In the genomic region with DNA sequence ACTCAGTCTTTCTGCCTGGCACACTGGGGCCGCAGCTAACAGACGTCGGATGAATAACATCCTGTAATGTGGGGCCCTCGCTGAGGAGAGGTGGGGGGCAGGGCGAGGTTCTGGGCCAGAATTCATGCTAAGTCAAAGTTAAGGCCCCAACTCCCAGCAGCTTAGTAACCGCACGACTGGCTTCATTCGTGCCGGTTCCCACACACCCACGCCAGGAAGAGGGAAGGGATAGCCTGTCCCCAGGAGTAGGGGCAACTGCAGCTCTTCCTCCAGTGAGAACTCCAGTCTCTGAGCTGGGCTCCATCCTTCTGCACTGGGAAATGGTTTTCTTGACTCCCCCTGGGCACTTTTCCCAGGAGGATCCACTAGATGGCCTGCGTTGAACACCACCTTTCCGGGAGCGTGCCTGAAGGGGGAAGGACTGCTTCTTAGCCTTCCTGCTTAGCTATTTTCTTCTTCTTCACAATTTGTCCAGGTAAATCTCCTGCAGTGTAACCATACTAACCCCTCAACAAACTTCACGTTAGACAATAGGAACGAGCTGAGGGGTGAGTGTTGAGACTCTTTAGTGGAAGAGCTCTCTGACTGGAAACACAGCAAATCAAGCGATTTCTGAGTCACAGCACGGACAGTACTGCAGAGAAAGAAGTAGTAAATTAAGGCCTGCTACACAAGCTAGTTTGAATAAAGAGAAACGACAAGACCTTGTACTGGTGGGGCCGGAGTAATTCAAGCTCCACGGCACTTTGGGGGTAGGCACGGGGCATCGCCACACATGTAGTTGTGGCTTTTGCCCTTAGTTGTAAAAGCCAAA, we compare ENCODE assay signal across 8 mouse cellular contexts. TPM values are rescaled to one million over a fixed set of nuclear protein-coding genes. Genes with fewer than 3 reads are reported as not detected.
DNase-seq lines count a peak whose midpoint lies in the region; ATAC-seq and TF ChIP-seq lines count a peak whose summit lies in the region.

No protein-coding gene starts in this region.

- WGBS in forebrain, embryonic 13.5 days = 6% methylated on average over 22 of the region's 22 CpGs
- 3% methylated on average over 22 of the region's 22 CpGs for WGBS in liver, embryonic 16.5 days (ENCODE audit: insufficient replicate concordance)
- 3% methylated on average over 22 of the region's 22 CpGs for WGBS in neural tube, embryonic 12.5 days
- WGBS in thymus, adult 2 months = 10% methylated on average over 22 of the region's 22 CpGs

- intact Hi-C loops in heart, postnatal 36 days (cut with DNase I) = loop anchor here (1.0 to 10.0 kb wide), 8 partner anchors 25 to 219 kb away; a partner anchor contains a TSS

- peak overlapping the region; percentile 51 for H3K4me2 ChIP-seq in forebrain, embryonic 13.5 days
- H3K4me2 ChIP-seq in liver, embryonic 16.5 days (ENCODE audit: low read depth, low read length) = peak overlapping the region; percentile 63
- H3K4me2 ChIP-seq in neural tube, embryonic 12.5 days (replicated peaks) = peak overlapping the region; percentile 37

- H3K9me3 ChIP-seq in forebrain, embryonic 13.5 days (replicated peaks) = no peaks in the 10 kb centered on the region
- no peaks in the 10 kb centered on the region for H3K9me3 ChIP-seq in liver, embryonic 16.5 days (replicated peaks; ENCODE audit: control insufficient read depth, low read length)
- no peaks in the 10 kb centered on the region for H3K9me3 ChIP-seq in neural tube, embryonic 12.5 days

- peaks cover 17% of the 10 kb centered on the region for H3K4me1 ChIP-seq in forebrain, embryonic 13.5 days
- H3K4me1 ChIP-seq in liver, embryonic 16.5 days (ENCODE audit: control insufficient read depth, low read depth, low read length) = no peaks in the 10 kb centered on the region; the same call in none of the 2 replicates
- H3K4me1 ChIP-seq in neural tube, embryonic 12.5 days = peaks cover 15% of the 10 kb centered on the region
- H3K4me1 ChIP-seq in thymus, adult 2 months (replicated peaks; ENCODE audit: control insufficient read depth, insufficient read depth, low read length) = peaks cover 19% of the 10 kb centered on the region

- TF ChIP-seq POLR2A in thymus, adult 2 months (IDR thresholded peaks at IDR 0.05; ENCODE audit: control insufficient read depth, extremely low read depth, insufficient read depth, low read length, poor library complexity) = no peak

- peak overlapping the region; percentile 9; the same call in 1 of the 2 replicates for H3K4me3 ChIP-seq in forebrain, embryonic 13.5 days
- peak overlapping the region; percentile 36 for H3K4me3 ChIP-seq in liver, embryonic 16.5 days (ENCODE audit: low read depth, low read length)
- no peak overlapping the region for H3K4me3 ChIP-seq in neural tube, embryonic 12.5 days
- no peak overlapping the region for H3K4me3 ChIP-seq in thymus, adult 2 months (ENCODE audit: control insufficient read depth, insufficient read depth, low read length)

- TF ChIP-seq CTCF in thymus, adult 2 months (IDR thresholded peaks at IDR 0.05; ENCODE audit: borderline replicate concordance, control insufficient read depth, extremely low read depth, insufficient read depth, low read length, poor library complexity) = 0 out of 2 replicates have a peak, but pooled peaks have one; percentile 13

- H3K27ac ChIP-seq in forebrain, embryonic 13.5 days = peak overlapping the region; percentile 37
- H3K27ac ChIP-seq in liver, embryonic 16.5 days (ENCODE audit: low read length) = peak overlapping the region; percentile 57
- H3K27ac ChIP-seq in neural tube, embryonic 12.5 days = no peak overlapping the region
- H3K27ac ChIP-seq in thymus, adult 2 months (ENCODE audit: control insufficient read depth, insufficient read depth, low read length) = no peak overlapping the region

- peak; percentile 71 for DNase-seq in CD4-positive, CD25-positive, alpha-beta regulatory T cell, adult 2 months (ENCODE audit: low read depth, low spot score)
- peak; percentile 91 for DNase-seq in brain, adult 2 months (ENCODE audit: low read depth, low spot score)
- DNase-seq in heart, postnatal 36 days = peak; percentile 61 to 69
- peak; percentile 70 for DNase-seq in layer of hippocampus, adult 11-12 months (ENCODE audit: low spot score)
- peak; percentile 57 for DNase-seq in thymus, adult 2 months

- no peak overlapping the region for H3K9ac ChIP-seq in forebrain, embryonic 13.5 days
- H3K9ac ChIP-seq in liver, embryonic 16.5 days (ENCODE audit: low read depth, low read length) = no peak overlapping the region
- H3K9ac ChIP-seq in neural tube, embryonic 12.5 days = no peak overlapping the region

- H3K36me3 ChIP-seq in forebrain, embryonic 13.5 days (ENCODE audit: poor library complexity, severe bottlenecking) = no peaks in the 10 kb centered on the region
- H3K36me3 ChIP-seq in liver, embryonic 16.5 days (ENCODE audit: control insufficient read depth, insufficient read depth) = no peaks in the 10 kb centered on the region
- H3K36me3 ChIP-seq in neural tube, embryonic 12.5 days = no peaks in the 10 kb centered on the region
- H3K36me3 ChIP-seq in thymus, adult 2 months (ENCODE audit: control insufficient read depth, insufficient read depth, low read length) = no peaks in the 10 kb centered on the region

- peak; percentile 56 for ATAC-seq in forebrain, embryonic 13.5 days
- peak; percentile 59 for ATAC-seq in liver, embryonic 16.5 days (ENCODE audit: low read depth)
- ATAC-seq in neural tube, embryonic 12.5 days (ENCODE audit: low FRiP score, low read depth) = peak; percentile 64

- H3K27me3 ChIP-seq in forebrain, embryonic 13.5 days = 0 out of 2 replicates have a peak, but pooled peaks cover 6% of the 10 kb centered on the region
- H3K27me3 ChIP-seq in liver, embryonic 16.5 days (ENCODE audit: control insufficient read depth, insufficient read depth, low read depth, low read length) = no peaks in the 10 kb centered on the region
- H3K27me3 ChIP-seq in neural tube, embryonic 12.5 days (replicated peaks) = no peaks in the 10 kb centered on the region
- no peaks in the 10 kb centered on the region for H3K27me3 ChIP-seq in thymus, adult 2 months (ENCODE audit: control insufficient read depth, insufficient read depth, low read length)

RNA-seq across cellular contexts. Expression of a gene that starts 40.6 kb away (rescaled TPM):
- polyA plus RNA-seq in forebrain, embryonic 13.5 days (2015; fragmentation: Nextera tagmentation; extraction: Ambion mirVana) = 0.18 and 0.20 TPM in 2 replicates
- total RNA-seq in heart, postnatal 36 days (2021) = under 1 TPM; 0.19 to 0.46 TPM
- polyA plus RNA-seq in liver, embryonic 16.5 days (2015; fragmentation: Nextera tagmentation; extraction: Ambion mirVana) = 0.13 and 0.14 TPM in 2 replicates
- polyA plus RNA-seq in neural tube, embryonic 12.5 days (2016; fragmentation: Nextera tagmentation; extraction: Ambion mirVana) = 0.27 TPM in 1 of 2 replicates, not detected in the other
- 0.15 and 0.19 TPM in 2 replicates for polyA plus RNA-seq in thymus, adult 2 months (2012; rRNA removed)

RNA-seq across cellular contexts. Expression of a gene that starts 43.7 kb away (rescaled TPM):
- not detected in 2 replicates for polyA plus RNA-seq in forebrain, embryonic 13.5 days (2015; fragmentation: Nextera tagmentation; extraction: Ambion mirVana)
- 1 to 10 TPM; 5.4 to 7.2 TPM for total RNA-seq in heart, postnatal 36 days (2021)
- not detected in 2 replicates for polyA plus RNA-seq in liver, embryonic 16.5 days (2015; fragmentation: Nextera tagmentation; extraction: Ambion mirVana)
- polyA plus RNA-seq in neural tube, embryonic 12.5 days (2016; fragmentation: Nextera tagmentation; extraction: Ambion mirVana) = not detected in 2 replicates
- polyA plus RNA-seq in thymus, adult 2 months (2012; rRNA removed) = not detected in 2 replicates

Comparison
In these comparisons a context has a peak if more than half of its experiments do, and no peak if none do; other contexts are left out.
1. H3K27ac ChIP-seq: peak in forebrain, embryonic 13.5 days (single experiment) and liver, embryonic 16.5 days (single experiment); none in neural tube, embryonic 12.5 days (single experiment) and thymus, adult 2 months (single experiment).
2. H3K4me3 ChIP-seq: peak in forebrain, embryonic 13.5 days (single experiment) and liver, embryonic 16.5 days (single experiment); none in neural tube, embryonic 12.5 days (single experiment) and thymus, adult 2 months (single experiment).
3. Peak in every context shown above with its lines, with median percentiles within 50 percentile points of each other: DNase-seq, ATAC-seq and H3K4me2 ChIP-seq.